Mouse (Mus musculus): ENCODE data around the gene Runx1.

- no peak for TF ChIP-seq CTCF (IDR thresholded peaks at IDR 0.05; ENCODE audit: control insufficient read depth, insufficient read depth, insufficient replicate concordance, low read depth, low read length)
- no peak for TF ChIP-seq POLR2A (IDR thresholded peaks at IDR 0.05; ENCODE audit: control insufficient read depth, low read depth, low read length)
Measured at GRCm38 (mm10) chr16:92724526-92724925, 101.4 kb downstream of the Runx1 start.
